Mouse (Mus musculus): ENCODE measurements at regions not wholly inside any gene's neighbourhood (a gene's known extent, or its start where the extent isn't known, plus 50 kb on each side); places are given as distances from the start of the nearest gene placed in this dataset.

GRCm38 (mm10) chr15:90309664-90310063 is 85.6 kb downstream of the Alg10b start:
- Histone ChIP-seq H3K9me3 (ENCODE audit: control insufficient read depth, low read length) (no peaks in the 10 kb centered on the region), H3K27me3 (ENCODE audit: control insufficient read depth, insufficient read depth, low read length) (no peaks in the 10 kb centered on the region), H3K9ac (ENCODE audit: low read length) (no peak overlapping the region), H3K4me2 (ENCODE audit: low read length) (no peak overlapping the region), H3K4me3 (ENCODE audit: control insufficient read depth in 1 of 2, insufficient read depth in 1 of 2, low read depth in 1 of 2, low read length in 2 of 2) (no peak overlapping the region), H3K27ac (replicated peaks in 1 of 2; ENCODE audit: control insufficient read depth in 1 of 2, insufficient read depth in 1 of 2, low read depth in 2 of 2, low read length in 2 of 2) (no peak overlapping the region), H3K36me3 (ENCODE audit: control insufficient read depth, insufficient read depth, low read length) (no peaks in the 10 kb centered on the region), H3K4me1 (ENCODE audit: control insufficient read depth in 2 of 2, insufficient read depth in 2 of 2, low read length in 2 of 2) (0 out of 4 replicates have a peak, but pooled peaks cover 0 to 2% of the 10 kb centered on the region in 2 experiments)
- no peak for ATAC-seq (ENCODE audit: insufficient number of reproducible peaks, insufficient read depth, low FRiP score, low read depth)

GRCm38 (mm10) chr15:90321774-90322173 is 97.7 kb downstream of the Alg10b start:
- 58% methylated on average over 3 of the region's 3 CpGs for WGBS

GRCm38 (mm10) chr15:90333275-90333674 is 109.2 kb downstream of the Alg10b start:
- Histone ChIP-seq H3K4me3 (ENCODE audit: control insufficient read depth in 1 of 2, insufficient read depth in 1 of 2, low read depth in 1 of 2, low read length in 2 of 2) (no peak overlapping the region), H3K4me2 (ENCODE audit: low read length) (no peak overlapping the region), H3K36me3 (ENCODE audit: control insufficient read depth, insufficient read depth, low read length) (no peaks in the 10 kb centered on the region), H3K27me3 (ENCODE audit: control insufficient read depth, insufficient read depth, low read length) (no peaks in the 10 kb centered on the region), H3K27ac (replicated peaks in 1 of 2; ENCODE audit: control insufficient read depth in 1 of 2, insufficient read depth in 1 of 2, low read depth in 2 of 2, low read length in 2 of 2) (no peak overlapping the region), H3K9me3 (ENCODE audit: control insufficient read depth, low read length) (no peaks in the 10 kb centered on the region), H3K4me1 (ENCODE audit: control insufficient read depth in 2 of 2, insufficient read depth in 2 of 2, low read length in 2 of 2) (peaks cover 0 to 3% of the 10 kb centered on the region in 2 experiments; a peak in 1 of 4 replicates), H3K9ac (ENCODE audit: low read length) (no peak overlapping the region)
- 29% methylated on average over 4 of the region's 4 CpGs for WGBS
- no peak for ATAC-seq (ENCODE audit: insufficient number of reproducible peaks, insufficient read depth, low FRiP score, low read depth)

More at GRCm38 (mm10) chr15:90321774-90322173, 97.7 kb downstream of the Alg10b start:
- Histone ChIP-seq H3K36me3 (ENCODE audit: control insufficient read depth, insufficient read depth, low read length) (no peaks in the 10 kb centered on the region), H3K4me2 (ENCODE audit: low read length) (no peak overlapping the region), H3K9ac (ENCODE audit: low read length) (no peak overlapping the region), H3K4me1 (ENCODE audit: control insufficient read depth in 2 of 2, insufficient read depth in 2 of 2, low read length in 2 of 2) (no peaks in the 10 kb centered on the region), H3K27ac (replicated peaks in 1 of 2; ENCODE audit: control insufficient read depth in 1 of 2, insufficient read depth in 1 of 2, low read depth in 2 of 2, low read length in 2 of 2) (no peak overlapping the region), H3K9me3 (ENCODE audit: control insufficient read depth, low read length) (no peaks in the 10 kb centered on the region), H3K27me3 (ENCODE audit: control insufficient read depth, insufficient read depth, low read length) (no peaks in the 10 kb centered on the region), H3K4me3 (ENCODE audit: control insufficient read depth in 1 of 2, insufficient read depth in 1 of 2, low read depth in 1 of 2, low read length in 2 of 2) (no peak overlapping the region)
- ATAC-seq (ENCODE audit: insufficient number of reproducible peaks, insufficient read depth, low FRiP score, low read depth) = no peak

GRCm38 (mm10) chr15:90333766-90334165 is 109.7 kb downstream of the Alg10b start:
- Histone ChIP-seq H3K36me3 (ENCODE audit: control insufficient read depth, insufficient read depth, low read length) (no peaks in the 10 kb centered on the region), H3K4me3 (ENCODE audit: control insufficient read depth in 1 of 2, insufficient read depth in 1 of 2, low read depth in 1 of 2, low read length in 2 of 2) (no peak overlapping the region), H3K9me3 (ENCODE audit: control insufficient read depth, low read length) (no peaks in the 10 kb centered on the region), H3K27me3 (ENCODE audit: control insufficient read depth, insufficient read depth, low read length) (no peaks in the 10 kb centered on the region), H3K4me2 (ENCODE audit: low read length) (no peak overlapping the region), H3K4me1 (ENCODE audit: control insufficient read depth in 2 of 2, insufficient read depth in 2 of 2, low read length in 2 of 2) (peaks cover 0 to 3% of the 10 kb centered on the region in 2 experiments; a peak in 1 of 4 replicates), H3K27ac (replicated peaks in 1 of 2; ENCODE audit: control insufficient read depth in 1 of 2, insufficient read depth in 1 of 2, low read depth in 2 of 2, low read length in 2 of 2) (no peak overlapping the region), H3K9ac (ENCODE audit: low read length) (no peak overlapping the region)
- WGBS = 54% methylated on average over 1 of the region's 1 CpGs
- ATAC-seq (ENCODE audit: insufficient number of reproducible peaks, insufficient read depth, low FRiP score, low read depth) = no peak

GRCm38 (mm10) chr15:90334406-90334805 is 110.3 kb downstream of the Alg10b start:
- H3K27me3 ChIP-seq (ENCODE audit: control insufficient read depth, insufficient read depth, low read length) = no peaks in the 10 kb centered on the region
- ATAC-seq (ENCODE audit: insufficient number of reproducible peaks, insufficient read depth, low FRiP score, low read depth) = no peak
- no peak overlapping the region for H3K4me2 ChIP-seq (ENCODE audit: low read length)
- no peak overlapping the region for H3K9ac ChIP-seq (ENCODE audit: low read length)
- H3K36me3 ChIP-seq (ENCODE audit: control insufficient read depth, insufficient read depth, low read length) = no peaks in the 10 kb centered on the region
- 86% methylated on average over 4 of the region's 4 CpGs for WGBS
- H3K4me3 ChIP-seq (ENCODE audit: control insufficient read depth in 1 of 2, insufficient read depth in 1 of 2, low read depth in 1 of 2, low read length in 2 of 2) = no peak overlapping the region
- no peak overlapping the region for H3K27ac ChIP-seq (replicated peaks in 1 of 2; ENCODE audit: control insufficient read depth in 1 of 2, insufficient read depth in 1 of 2, low read depth in 2 of 2, low read length in 2 of 2)
- peaks cover 0 to 3% of the 10 kb centered on the region in 2 experiments; a peak in 1 of 4 replicates for H3K4me1 ChIP-seq (ENCODE audit: control insufficient read depth in 2 of 2, insufficient read depth in 2 of 2, low read length in 2 of 2)
- H3K9me3 ChIP-seq (ENCODE audit: control insufficient read depth, low read length) = no peaks in the 10 kb centered on the region

GRCm38 (mm10) chr15:90335506-90335905 is 111.4 kb downstream of the Alg10b start:
- 15% methylated on average over 7 of the region's 7 CpGs for WGBS
- Histone ChIP-seq H3K4me1 (ENCODE audit: control insufficient read depth in 2 of 2, insufficient read depth in 2 of 2, low read length in 2 of 2) (peaks cover 0 to 3% of the 10 kb centered on the region in 2 experiments; a peak in 1 of 4 replicates), H3K27me3 (ENCODE audit: control insufficient read depth, insufficient read depth, low read length) (no peaks in the 10 kb centered on the region), H3K36me3 (ENCODE audit: control insufficient read depth, insufficient read depth, low read length) (no peaks in the 10 kb centered on the region), H3K9me3 (ENCODE audit: control insufficient read depth, low read length) (no peaks in the 10 kb centered on the region), H3K4me3 (ENCODE audit: control insufficient read depth in 1 of 2, insufficient read depth in 1 of 2, low read depth in 1 of 2, low read length in 2 of 2) (no peak overlapping the region), H3K27ac (replicated peaks in 1 of 2; ENCODE audit: control insufficient read depth in 1 of 2, insufficient read depth in 1 of 2, low read depth in 2 of 2, low read length in 2 of 2) (no peak overlapping the region), H3K4me2 (ENCODE audit: low read length) (peak overlapping the region; percentile 22; the same call in 1 of the 2 replicates), H3K9ac (ENCODE audit: low read length) (no peak overlapping the region)
- no peak for ATAC-seq (ENCODE audit: insufficient number of reproducible peaks, insufficient read depth, low FRiP score, low read depth)

GRCm38 (mm10) chr15:90340089-90340488 is 116.0 kb downstream of the Alg10b start:
- H3K9me3 ChIP-seq (ENCODE audit: control insufficient read depth, low read length) = no peaks in the 10 kb centered on the region
- no peaks in the 10 kb centered on the region for H3K36me3 ChIP-seq (ENCODE audit: control insufficient read depth, insufficient read depth, low read length)
- ATAC-seq (ENCODE audit: insufficient number of reproducible peaks, insufficient read depth, low FRiP score, low read depth) = no peak
- no peak overlapping the region for H3K4me2 ChIP-seq (ENCODE audit: low read length)
- WGBS = 73% methylated on average over 1 of the region's 1 CpGs
- H3K27ac ChIP-seq (replicated peaks in 1 of 2; ENCODE audit: control insufficient read depth in 1 of 2, insufficient read depth in 1 of 2, low read depth in 2 of 2, low read length in 2 of 2) = no peak overlapping the region
- no peak overlapping the region for H3K4me3 ChIP-seq (ENCODE audit: control insufficient read depth in 1 of 2, insufficient read depth in 1 of 2, low read depth in 1 of 2, low read length in 2 of 2)
- no peaks in the 10 kb centered on the region for H3K27me3 ChIP-seq (ENCODE audit: control insufficient read depth, insufficient read depth, low read length)
- peaks cover 0 to 3% of the 10 kb centered on the region in 2 experiments; a peak in 1 of 4 replicates for H3K4me1 ChIP-seq (ENCODE audit: control insufficient read depth in 2 of 2, insufficient read depth in 2 of 2, low read length in 2 of 2)
- no peak overlapping the region for H3K9ac ChIP-seq (ENCODE audit: low read length)

GRCm38 (mm10) chr15:90341261-90341660 is 117.2 kb downstream of the Alg10b start:
- H3K9ac ChIP-seq (ENCODE audit: low read length) = no peak overlapping the region
- no peaks in the 10 kb centered on the region for H3K4me1 ChIP-seq (ENCODE audit: control insufficient read depth in 2 of 2, insufficient read depth in 2 of 2, low read length in 2 of 2)
- ATAC-seq (ENCODE audit: insufficient number of reproducible peaks, insufficient read depth, low FRiP score, low read depth) = no peak
- H3K27ac ChIP-seq (replicated peaks in 1 of 2; ENCODE audit: control insufficient read depth in 1 of 2, insufficient read depth in 1 of 2, low read depth in 2 of 2, low read length in 2 of 2) = no peak overlapping the region
- WGBS = 85% methylated on average over 2 of the region's 2 CpGs
- H3K36me3 ChIP-seq (ENCODE audit: control insufficient read depth, insufficient read depth, low read length) = no peaks in the 10 kb centered on the region
- H3K9me3 ChIP-seq (ENCODE audit: control insufficient read depth, low read length) = no peaks in the 10 kb centered on the region
- H3K27me3 ChIP-seq (ENCODE audit: control insufficient read depth, insufficient read depth, low read length) = no peaks in the 10 kb centered on the region
- H3K4me3 ChIP-seq (ENCODE audit: control insufficient read depth in 1 of 2, insufficient read depth in 1 of 2, low read depth in 1 of 2, low read length in 2 of 2) = no peak overlapping the region
- no peak overlapping the region for H3K4me2 ChIP-seq (ENCODE audit: low read length)
